Mouse (Mus musculus): ENCODE data around the gene Tes.

The Tes gene

DNA sequence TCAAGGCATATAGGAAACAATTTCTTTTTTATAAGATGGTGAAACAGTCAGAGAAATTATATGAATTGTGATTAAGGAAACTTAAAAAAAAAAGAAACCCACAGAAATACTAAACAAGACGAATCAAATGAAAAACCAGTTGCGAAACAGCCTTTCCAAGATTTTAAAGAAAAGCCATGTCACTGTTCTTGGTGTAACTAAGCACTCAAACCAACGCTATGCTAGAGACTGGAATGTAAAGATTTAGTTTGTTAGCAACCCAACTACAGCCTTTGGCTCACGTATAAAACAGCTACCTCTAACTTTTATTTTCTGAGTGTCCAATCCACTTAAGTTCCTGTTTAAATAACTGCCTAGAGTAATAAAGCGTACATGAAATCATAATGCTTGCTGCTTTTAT is 7.4 kb downstream of the Tes start:
- in situ Hi-C loops (cut with MboI; ENCODE audit: low pct_unique_long_range_greater_than_20kb in 1 of 2, low sequenced_read_pairs in 2 of 2, unreplicated experiment in 1 of 2) = no loop called here

GRCm38 (mm10) chr6:17072763-17073484 is 8.0 kb downstream of the Tes start:
- in situ Hi-C loops (cut with MboI; ENCODE audit: low pct_unique_long_range_greater_than_20kb in 1 of 2, low sequenced_read_pairs in 2 of 2, unreplicated experiment in 1 of 2) = no loop called here

DNA sequence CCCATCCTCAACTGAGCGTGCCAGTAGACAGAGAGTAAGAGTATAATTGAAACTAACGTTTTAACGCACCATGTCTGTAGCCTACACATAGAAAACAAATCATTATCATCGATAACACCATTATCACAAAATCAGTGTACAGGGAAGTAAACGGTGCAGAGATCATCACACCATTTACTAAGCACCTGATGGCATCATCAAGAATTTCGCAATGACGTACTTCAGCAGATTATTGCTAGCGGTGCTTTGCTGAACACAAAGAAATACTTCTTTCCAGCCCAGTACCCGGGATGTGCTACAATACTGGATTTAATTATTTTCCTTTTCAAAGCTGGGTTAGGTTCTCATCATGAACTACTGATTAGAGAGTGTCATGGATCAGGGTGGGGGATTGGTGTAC is 12.3 kb downstream of the Tes start:
- in situ Hi-C loops (cut with MboI; ENCODE audit: low pct_unique_long_range_greater_than_20kb in 1 of 2, low sequenced_read_pairs in 2 of 2, unreplicated experiment in 1 of 2) = no loop called here

DNA sequence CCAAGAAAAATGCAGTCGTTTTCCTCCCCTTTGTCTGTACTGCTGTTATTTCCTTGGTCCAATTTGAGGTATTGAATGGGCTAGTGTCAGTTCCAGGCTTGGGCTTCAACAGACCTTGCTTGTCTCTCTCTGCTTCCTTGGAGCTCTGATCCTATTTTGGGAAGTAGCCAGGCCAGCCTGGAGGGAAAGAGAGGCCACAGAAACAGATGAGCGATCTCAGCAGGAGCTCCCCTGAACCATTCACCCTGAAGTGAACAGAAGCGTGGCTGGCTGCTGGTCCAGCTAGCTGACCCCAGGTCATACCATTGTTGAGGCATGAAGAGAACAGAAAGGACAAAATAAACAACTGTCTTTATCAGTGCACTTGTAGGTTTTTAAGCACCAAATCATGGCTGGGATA is 12.8 kb downstream of the Tes start:
- in situ Hi-C loops (cut with MboI; ENCODE audit: low pct_unique_long_range_greater_than_20kb in 1 of 2, low sequenced_read_pairs in 2 of 2, unreplicated experiment in 1 of 2) = no loop called here

GRCm38 (mm10) chr6:17079304-17079703 is 14.4 kb downstream of the Tes start:
- in situ Hi-C loops (cut with MboI; ENCODE audit: low pct_unique_long_range_greater_than_20kb in 1 of 2, low sequenced_read_pairs in 2 of 2, unreplicated experiment in 1 of 2) = no loop called here

DNA sequence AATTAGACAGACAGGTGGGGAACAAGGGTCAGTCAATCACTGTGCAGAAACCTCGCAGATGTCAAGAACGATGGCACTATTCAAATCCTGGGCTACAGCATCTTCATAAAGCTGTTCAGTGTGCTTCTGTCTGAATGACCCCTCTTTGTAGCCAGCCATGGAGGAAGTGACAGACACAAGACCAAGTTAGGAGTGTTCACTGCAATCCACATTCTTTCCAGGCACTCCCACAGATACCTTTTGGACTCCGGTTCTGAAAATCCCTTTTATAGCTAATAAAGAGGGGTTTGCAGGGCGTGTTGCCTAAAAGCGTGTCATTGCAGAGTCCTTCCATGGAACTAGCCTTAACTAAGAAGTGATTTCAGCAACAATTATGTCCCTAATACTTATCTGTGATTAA is 14.9 kb downstream of the Tes start:
- in situ Hi-C loops (cut with MboI; ENCODE audit: low pct_unique_long_range_greater_than_20kb in 1 of 2, low sequenced_read_pairs in 2 of 2, unreplicated experiment in 1 of 2) = no loop called here

- in situ Hi-C loops (cut with MboI; ENCODE audit: low pct_unique_long_range_greater_than_20kb in 1 of 2, low sequenced_read_pairs in 2 of 2, unreplicated experiment in 1 of 2) = no loop called here
These were observed 17.3 kb downstream of the Tes start for GRCm38 (mm10) chr6:17082238-17082637.

DNA sequence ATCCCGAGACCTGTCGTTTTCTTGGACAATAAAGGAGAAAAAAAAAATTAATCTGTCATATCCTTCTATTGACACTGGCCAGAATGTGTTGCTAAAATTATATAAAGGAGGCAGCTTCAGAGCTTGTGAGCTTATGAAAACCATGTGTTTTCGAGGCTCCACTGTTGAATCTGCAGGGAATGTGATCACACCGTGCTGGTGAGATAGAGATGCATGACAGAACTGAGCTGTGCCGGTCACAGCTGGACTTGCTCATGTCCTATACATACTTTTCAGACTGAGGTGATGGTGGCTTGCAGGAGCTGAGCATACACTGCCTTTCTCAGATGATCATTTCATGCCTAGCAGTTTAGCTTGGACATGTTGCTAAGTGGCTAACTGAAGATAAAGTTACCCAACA is 17.9 kb downstream of the Tes start:
- in situ Hi-C loops (cut with MboI; ENCODE audit: low pct_unique_long_range_greater_than_20kb in 1 of 2, low sequenced_read_pairs in 2 of 2, unreplicated experiment in 1 of 2) = no loop called here

- in situ Hi-C loops (cut with MboI; ENCODE audit: low pct_unique_long_range_greater_than_20kb in 1 of 2, low sequenced_read_pairs in 2 of 2, unreplicated experiment in 1 of 2) = no loop called here
These were observed 22.5 kb downstream of the Tes start for GRCm38 (mm10) chr6:17087485-17087884.

GRCm38 (mm10) chr6:17097301-17097700 is 32.4 kb downstream of the Tes start:
- in situ Hi-C loops (cut with MboI; ENCODE audit: low pct_unique_long_range_greater_than_20kb in 1 of 2, low sequenced_read_pairs in 2 of 2, unreplicated experiment in 1 of 2) = no loop called here

DNA sequence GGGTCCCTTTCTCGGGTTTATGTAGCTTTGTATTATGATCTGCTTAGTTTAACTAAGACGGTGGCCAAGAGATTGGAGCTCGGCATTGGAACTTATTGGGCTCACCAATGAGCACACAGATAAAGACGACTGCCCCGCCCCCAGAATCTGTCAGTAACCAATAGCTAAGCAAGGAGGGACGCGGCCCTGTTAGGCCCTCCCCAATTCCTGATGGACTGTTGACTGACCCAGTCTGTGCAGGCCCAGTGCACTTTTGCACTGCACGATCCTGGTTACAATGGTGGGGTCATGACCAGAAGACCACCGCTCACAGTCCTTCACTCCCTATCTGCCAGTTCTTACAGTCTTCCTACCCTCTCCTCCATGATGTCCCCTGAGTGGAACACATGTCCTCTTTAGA is 33.6 kb downstream of the Tes start:
- in situ Hi-C loops (cut with MboI; ENCODE audit: low pct_unique_long_range_greater_than_20kb in 1 of 2, low sequenced_read_pairs in 2 of 2, unreplicated experiment in 1 of 2) = no loop called here

GRCm38 (mm10) chr6:17099477-17100130 is 34.7 kb downstream of the Tes start:
- in situ Hi-C loops (cut with MboI; ENCODE audit: low pct_unique_long_range_greater_than_20kb in 1 of 2, low sequenced_read_pairs in 2 of 2, unreplicated experiment in 1 of 2) = loop anchor here (10.0 to 25.0 kb wide), 3 partner anchors 263 to 495 kb away; no protein-coding TSS in a partner anchor

DNA sequence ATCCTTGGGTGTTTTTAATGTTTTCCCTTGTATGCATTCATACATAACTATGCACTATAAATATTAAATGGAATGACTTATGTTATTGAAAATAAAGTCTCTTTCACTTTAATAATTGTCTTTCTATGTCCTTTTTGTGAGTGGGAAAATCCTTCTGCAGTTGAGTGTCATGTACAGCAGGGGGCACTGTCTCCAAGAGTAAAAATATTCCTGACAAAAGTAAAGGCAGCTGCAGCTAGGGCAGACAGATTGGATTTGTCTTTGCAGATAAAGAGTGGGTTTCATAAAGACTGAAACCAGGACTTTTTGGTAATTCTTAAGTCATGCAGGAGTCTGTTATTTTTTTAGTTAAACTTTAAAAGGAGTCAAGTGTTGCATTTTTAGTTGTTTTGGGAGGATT is 40.8 kb downstream of the Tes start:
- in situ Hi-C loops (cut with MboI; ENCODE audit: low pct_unique_long_range_greater_than_20kb in 1 of 2, low sequenced_read_pairs in 2 of 2, unreplicated experiment in 1 of 2) = loop anchor here (5.0 to 25.0 kb wide), 4 partner anchors 247 to 489 kb away; no protein-coding TSS in a partner anchor

DNA sequence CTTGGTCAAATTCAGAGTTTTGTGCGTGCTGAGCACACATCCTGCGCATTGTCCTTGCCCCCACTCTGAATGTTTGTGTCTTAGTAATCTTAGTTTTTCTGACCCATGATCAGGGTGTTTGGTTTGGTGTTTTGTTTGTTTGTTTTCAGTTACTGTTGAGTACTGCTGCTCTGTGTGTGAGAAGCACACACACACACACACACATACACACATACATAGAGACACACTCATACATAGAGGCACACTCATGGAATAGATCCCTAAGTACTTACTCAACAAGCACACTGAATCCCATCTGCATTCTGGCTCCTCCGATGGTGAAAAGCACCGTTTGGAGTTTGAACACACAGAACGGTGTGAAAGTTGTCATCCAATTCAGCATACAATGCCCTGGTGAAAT is 41.5 kb downstream of the Tes start:
- in situ Hi-C loops (cut with MboI; ENCODE audit: low pct_unique_long_range_greater_than_20kb in 1 of 2, low sequenced_read_pairs in 2 of 2, unreplicated experiment in 1 of 2) = loop anchor here (5.0 to 25.0 kb wide), 4 partner anchors 246 to 488 kb away; no protein-coding TSS in a partner anchor

DNA sequence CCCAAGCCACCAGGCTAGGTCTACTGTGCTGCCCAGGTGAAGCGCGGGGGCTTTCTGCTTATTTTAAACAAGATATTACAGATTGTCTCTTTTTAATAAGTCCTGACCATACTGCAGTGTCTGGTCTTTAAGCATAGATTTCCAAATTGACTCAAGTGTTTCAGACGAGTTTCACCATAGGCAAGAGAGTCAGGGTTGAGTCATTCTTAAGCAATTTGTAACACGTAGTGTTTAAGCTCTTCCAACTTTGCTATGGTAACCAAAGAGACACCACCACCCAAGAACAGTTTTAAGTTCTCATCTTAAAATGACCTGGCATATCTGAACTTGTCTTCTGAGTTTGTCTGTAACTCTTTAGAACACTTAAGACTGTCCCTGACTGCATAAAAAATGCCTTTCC is 44.3 kb downstream of the Tes start:
- in situ Hi-C loops (cut with MboI; ENCODE audit: low pct_unique_long_range_greater_than_20kb in 1 of 2, low sequenced_read_pairs in 2 of 2, unreplicated experiment in 1 of 2) = loop anchor here (5.0 to 25.0 kb wide), 4 partner anchors 243 to 486 kb away; no protein-coding TSS in a partner anchor

DNA sequence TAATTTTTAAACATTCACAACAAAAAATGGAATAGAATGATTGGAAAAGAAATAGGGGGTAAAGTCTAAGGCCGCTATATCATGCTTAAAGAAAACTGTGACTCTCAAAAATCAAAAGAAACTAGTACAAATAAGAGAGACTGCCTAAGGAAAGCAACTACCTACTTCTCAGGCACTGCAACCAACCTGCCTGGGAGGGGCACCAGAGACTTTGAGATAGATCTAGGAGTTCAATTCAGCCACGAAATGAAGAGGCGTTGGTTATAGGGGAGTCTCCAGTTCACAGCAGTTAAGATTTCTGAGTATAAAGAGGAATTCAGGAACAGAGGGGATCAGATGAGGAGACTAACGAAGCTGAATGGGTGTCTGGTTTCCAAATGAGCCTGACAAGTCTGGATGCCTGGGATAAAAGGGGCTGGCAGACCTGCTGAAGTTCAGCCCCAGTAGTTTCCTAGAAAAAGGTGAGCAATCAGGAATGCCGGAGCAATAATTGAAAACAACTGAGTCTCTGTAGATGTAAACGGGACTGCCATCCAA is 45.7 kb downstream of the Tes start:
- in situ Hi-C loops (cut with MboI; ENCODE audit: low pct_unique_long_range_greater_than_20kb in 1 of 2, low sequenced_read_pairs in 2 of 2, unreplicated experiment in 1 of 2) = loop anchor here in 1 of 2 experiments (25.0 kb wide), 2 partner anchors 252 to 477 kb away; no protein-coding TSS in a partner anchor

GRCm38 (mm10) chr6:17112081-17112480 is 47.1 kb downstream of the Tes start:
- in situ Hi-C loops (cut with MboI; ENCODE audit: low pct_unique_long_range_greater_than_20kb in 1 of 2, low sequenced_read_pairs in 2 of 2, unreplicated experiment in 1 of 2) = loop anchor here in 1 of 2 experiments (25.0 kb wide), 2 partner anchors 250 to 475 kb away; no protein-coding TSS in a partner anchor

DNA sequence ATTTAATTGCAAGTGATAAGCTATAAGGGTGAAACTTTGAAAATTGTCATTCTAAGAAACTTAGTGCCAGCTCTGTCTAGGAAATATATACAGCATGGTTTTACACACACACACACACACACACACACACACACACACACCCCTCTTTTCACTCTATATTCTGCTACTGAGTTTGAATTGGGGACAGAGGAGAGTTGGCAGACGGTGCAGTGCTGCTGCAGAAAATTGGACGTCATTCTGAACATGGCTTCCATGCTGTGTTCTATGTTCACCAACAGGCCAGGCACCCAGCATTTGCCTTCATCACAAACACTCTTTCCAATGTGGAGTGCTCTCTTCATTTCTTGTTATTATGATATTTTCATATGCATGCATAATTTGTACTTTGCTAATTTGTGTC is 48.0 kb downstream of the Tes start:
- in situ Hi-C loops (cut with MboI; ENCODE audit: low pct_unique_long_range_greater_than_20kb in 1 of 2, low sequenced_read_pairs in 2 of 2, unreplicated experiment in 1 of 2) = loop anchor here in 1 of 2 experiments (25.0 kb wide), 2 partner anchors 249 to 474 kb away; no protein-coding TSS in a partner anchor

GRCm38 (mm10) chr6:17114588-17114987 is 49.6 kb downstream of the Tes start:
- in situ Hi-C loops (cut with MboI; ENCODE audit: low pct_unique_long_range_greater_than_20kb in 1 of 2, low sequenced_read_pairs in 2 of 2, unreplicated experiment in 1 of 2) = loop anchor here in 1 of 2 experiments (25.0 kb wide), 2 partner anchors 248 to 473 kb away; no protein-coding TSS in a partner anchor
